Mouse (Mus musculus) heart, postnatal 0 days (tissue): ENCODE measurements around the gene Krtap28-13.

ENCODE experiments used
- CTCF ChIP-seq: IDR thresholded peaks from 2 replicates; pipeline ENCODE4 v1.5.1; 2016; ENCODE audit warnings: antibody characterized with exemption, control low read depth, low read depth
- EP300 ChIP-seq: IDR thresholded peaks from 2 replicates; pipeline ENCODE4 v1.6.1; 2016; ENCODE audit warnings: antibody characterized with exemption, low read depth

DNA sequence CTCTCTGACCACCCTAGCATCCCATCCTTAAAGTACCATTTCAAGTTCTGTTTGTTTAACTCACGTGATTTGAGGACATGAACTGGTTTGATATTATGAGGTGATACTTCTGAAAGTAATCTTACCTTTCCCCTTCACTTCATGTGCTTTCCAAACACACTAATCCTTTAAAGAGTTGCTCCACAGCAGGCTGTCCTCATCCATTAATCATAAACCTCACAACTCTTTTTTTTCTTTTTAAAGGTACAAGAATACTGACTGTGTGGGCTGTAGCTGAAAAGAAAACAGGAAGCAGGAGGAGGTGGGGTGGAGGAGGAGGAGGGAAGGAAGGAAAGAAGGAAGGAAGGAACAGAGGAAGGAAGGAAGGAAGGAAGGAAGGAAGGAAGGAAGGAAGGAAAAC is 28.8 kb upstream of the Krtap28-13 start:
- no peak for TF ChIP-seq CTCF
- no peak for TF ChIP-seq EP300
